Comparison of ENCODE assay signal across 10 mouse cellular contexts in genomic region chr17:71178530-71179181, GRCm38 (mm10). TPM values are rescaled to one million over a fixed set of nuclear protein-coding genes. Genes with fewer than 3 reads are reported as not detected.
DNase-seq lines count a peak whose midpoint lies in the region; ATAC-seq and TF ChIP-seq lines count a peak whose summit lies in the region.
"Had no signal": no experiment of that assay in that cellular context is flagged by ENCODE, and none has a peak within 500 bp of the region (broad histone marks: within the 10 kb centered on the region; RNA-seq: fewer than 3 reads in every experiment).

No protein-coding gene starts in this region.

- peak overlapping the region; percentile 21; the same call in 1 of the 2 replicates for H3K4me2 ChIP-seq in heart, postnatal 0 days (ENCODE audit: low read depth, low read length)
- H3K4me2 ChIP-seq in neural tube, embryonic 15.5 days = no peak overlapping the region

- H3K4me1 ChIP-seq in liver, adult 2 months (ENCODE audit: control insufficient read depth, insufficient read depth, low read length) = peaks cover 4% of the 10 kb centered on the region; the same call in 1 of the 2 replicates
- H3K4me1 ChIP-seq in heart, postnatal 0 days (ENCODE audit: control insufficient read depth, insufficient read depth) = peaks cover 14% of the 10 kb centered on the region
- peaks cover 9% of the 10 kb centered on the region for H3K4me1 ChIP-seq in neural tube, embryonic 15.5 days

- ATAC-seq in heart, postnatal 0 days (ENCODE audit: insufficient read depth, low read depth) = no peak
- no peak for ATAC-seq in neural tube, embryonic 15.5 days (ENCODE audit: low FRiP score)

- H3K27me3 ChIP-seq in liver, adult 2 months (ENCODE audit: control insufficient read depth, insufficient read depth, low read length) = no peaks in the 10 kb centered on the region
- no peaks in the 10 kb centered on the region; the same call in 1 of the 2 replicates for H3K27me3 ChIP-seq in heart, postnatal 0 days (ENCODE audit: control insufficient read depth, insufficient read depth, low read length)
- no peaks in the 10 kb centered on the region for H3K27me3 ChIP-seq in neural tube, embryonic 15.5 days (replicated peaks)

- H3K36me3 ChIP-seq in liver, adult 2 months (ENCODE audit: control insufficient read depth, insufficient read depth, low read length) = no peaks in the 10 kb centered on the region
- H3K36me3 ChIP-seq in heart, postnatal 0 days (replicated peaks; ENCODE audit: control insufficient read depth, insufficient read depth, low read length) = no peaks in the 10 kb centered on the region
- H3K36me3 ChIP-seq in neural tube, embryonic 15.5 days = no peaks in the 10 kb centered on the region

- no peak for TF ChIP-seq POLR2A in liver, adult 2 months (IDR thresholded peaks at IDR 0.05; ENCODE audit: extremely low read depth, insufficient read depth, low read length)

- peaks cover under 1% of the 10 kb centered on the region; the same call in 1 of the 2 replicates for H3K79me2 ChIP-seq in liver, adult 2 months (ENCODE audit: control insufficient read depth, insufficient read depth, low read length)

- no peak for TF ChIP-seq CTCF in liver, adult 2 months (IDR thresholded peaks at IDR 0.05; ENCODE audit: low read depth, low read length)
- no peak for TF ChIP-seq CTCF in heart, postnatal 0 days (IDR thresholded peaks at IDR 0.05; ENCODE audit: low read depth)

- H3K9me3 ChIP-seq in heart, postnatal 0 days (replicated peaks; ENCODE audit: control insufficient read depth, low read length) = no peaks in the 10 kb centered on the region
- no peaks in the 10 kb centered on the region for H3K9me3 ChIP-seq in neural tube, embryonic 15.5 days (replicated peaks)

- no peak overlapping the region for H3K27ac ChIP-seq in liver, adult 2 months (replicated peaks; ENCODE audit: insufficient read depth, low read depth, low read length)
- no peak overlapping the region for H3K27ac ChIP-seq in heart, postnatal 0 days (ENCODE audit: low read depth)
- H3K27ac ChIP-seq in neural tube, embryonic 15.5 days (replicated peaks) = no peak overlapping the region

- no peak for TF ChIP-seq EP300 in heart, postnatal 0 days (IDR thresholded peaks at IDR 0.05; ENCODE audit: low read depth)

- peak; percentile 39 for DNase-seq in liver, adult 2 months (ENCODE audit: extremely low read depth, low read depth, low spot score)
- DNase-seq in liver (no peak), adipocyte (ENCODE audit: low spot score) (no peak)
- peak; percentile 26 for DNase-seq in embryo, embryonic 10.5 days (ENCODE audit: low spot score)
- no peak for DNase-seq in heart, postnatal 0 days (ENCODE audit: low spot score)
- peak; percentile 53 for DNase-seq in naive thymus-derived CD4-positive, alpha-beta T cell, adult 2 months (ENCODE audit: low read depth)
- no peak for DNase-seq in frontal cortex, postnatal 10 days (ENCODE audit: low spot score in 2 of 2)
- DNase-seq: cerebellum, adult 8-10 months had no signal

- 63% methylated on average over 10 of the region's 10 CpGs for WGBS in liver, adult 2 months
- WGBS in heart, postnatal 0 days = 28% methylated on average over 10 of the region's 10 CpGs
- WGBS in neural tube, embryonic 15.5 days = 65% methylated on average over 10 of the region's 10 CpGs

- H3K9ac ChIP-seq in liver, adult 2 months (ENCODE audit: low read depth, low read length) = no peak overlapping the region
- H3K9ac ChIP-seq in heart, postnatal 0 days (replicated peaks; ENCODE audit: low read depth, low read length) = no peak overlapping the region
- H3K9ac ChIP-seq in neural tube, embryonic 15.5 days (replicated peaks) = no peak overlapping the region

- H3K4me3 ChIP-seq in liver, adult 2 months (ENCODE audit: insufficient read depth, low read depth, low read length) = no peak overlapping the region; the same call in 1 of the 2 replicates
- H3K4me3 ChIP-seq in heart, postnatal 0 days (ENCODE audit: low read depth, low read length) = peak overlapping the region; percentile 15; the same call in 1 of the 2 replicates
- H3K4me3 ChIP-seq in neural tube, embryonic 15.5 days (replicated peaks) = no peak overlapping the region
- H3K4me3 ChIP-seq: myocyte had no signal

RNA-seq across cellular contexts. Expression of gene Lpin2, which starts 3.7 kb away (rescaled TPM):
- total RNA-seq in liver, adult 2 months (2014; rRNA removed) = 314 and 342 TPM in 2 replicates
- polyA plus RNA-seq in liver, adult 2 months (2012; rRNA removed) = 22.4 and 24.9 TPM in 2 replicates
- total RNA-seq in heart, postnatal 0 days (2014; rRNA removed; ENCODE audit: low replicate concordance) = 7.7 and 22.2 TPM in 2 replicates
- 7.2 and 8.5 TPM in 2 replicates for polyA plus RNA-seq in heart, postnatal 0 days (2015; fragmentation: Nextera tagmentation; extraction: Ambion mirVana)
- polyA plus RNA-seq in neural tube, embryonic 15.5 days (2015; fragmentation: Nextera tagmentation; extraction: Ambion mirVana) = 42.3 and 42.6 TPM in 2 replicates

Comparison
In these comparisons a context has a peak if more than half of its experiments do, and no peak if none do; other contexts are left out.
1. DNase-seq: peak in liver, adult 2 months (single experiment), embryo, embryonic 10.5 days (single experiment) and naive thymus-derived CD4-positive, alpha-beta T cell, adult 2 months (single experiment); none in liver (single experiment), heart, postnatal 0 days (single experiment), frontal cortex, postnatal 10 days (0 of 2) and adipocyte (single experiment).